Mouse (Mus musculus): ENCODE results near the gene Utp4.

The Utp4 gene

DNA sequence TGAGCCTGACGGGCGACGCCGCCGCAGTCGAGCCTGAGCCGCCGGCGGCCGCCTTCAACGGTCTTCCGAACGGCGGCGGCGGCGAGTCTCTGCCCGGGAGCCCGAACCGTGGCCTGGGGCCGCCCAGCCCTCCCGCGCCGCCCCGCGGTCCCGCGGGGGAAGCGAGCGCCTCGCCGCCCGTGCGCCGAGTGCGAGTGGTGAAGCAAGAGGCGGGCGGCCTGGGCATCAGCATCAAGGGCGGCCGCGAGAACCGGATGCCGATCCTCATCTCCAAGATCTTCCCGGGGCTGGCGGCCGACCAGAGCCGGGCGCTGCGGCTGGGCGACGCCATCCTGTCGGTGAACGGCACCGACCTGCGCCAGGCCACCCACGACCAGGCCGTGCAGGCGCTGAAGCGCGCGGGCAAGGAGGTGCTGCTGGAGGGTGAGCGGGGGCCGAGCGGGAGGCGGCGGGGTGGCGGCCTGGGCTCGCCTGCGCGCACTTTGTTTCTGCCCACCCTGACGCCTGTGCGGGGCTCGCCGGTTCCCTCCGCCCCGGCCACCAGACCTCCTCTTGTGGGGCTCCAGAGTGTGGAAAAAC, 42.6 kb downstream of the Utp4 start:
- peak; percentile 74 to 90 for DNase-seq (ENCODE audit: inconsistent age in 2 of 2, low spot score in 1 of 2)

DNA sequence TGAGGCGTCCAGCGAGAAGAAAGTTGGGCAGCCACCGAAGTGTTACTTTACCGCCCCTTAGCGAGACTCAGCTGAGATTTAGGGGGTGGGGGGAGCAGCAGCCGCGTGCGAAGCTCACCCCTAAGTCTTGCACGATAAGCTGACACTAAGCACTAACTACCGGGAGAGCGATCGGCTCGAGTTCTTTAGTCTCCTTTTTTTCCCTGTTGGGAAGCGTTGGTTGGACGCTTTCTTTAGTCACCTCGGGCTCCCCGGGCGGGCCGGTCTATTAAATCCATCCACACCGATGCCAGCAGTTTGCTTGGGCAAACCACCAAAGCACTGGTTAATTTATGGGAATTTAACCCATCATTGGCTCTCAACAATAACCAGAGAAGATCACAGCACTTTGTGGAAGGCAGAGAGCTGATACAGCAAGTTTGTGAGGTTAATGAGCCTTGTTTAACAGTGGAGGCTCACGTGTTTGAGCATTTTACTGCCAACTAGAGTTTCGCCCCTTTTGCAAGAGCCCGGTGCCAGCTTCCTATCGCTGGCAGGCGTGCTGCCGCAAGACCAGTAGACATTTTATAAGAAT, 43.1 kb downstream of the Utp4 start:
- DNase-seq (ENCODE audit: inconsistent age in 2 of 2, low spot score in 1 of 2): peak; percentile 56 to 89

DNA sequence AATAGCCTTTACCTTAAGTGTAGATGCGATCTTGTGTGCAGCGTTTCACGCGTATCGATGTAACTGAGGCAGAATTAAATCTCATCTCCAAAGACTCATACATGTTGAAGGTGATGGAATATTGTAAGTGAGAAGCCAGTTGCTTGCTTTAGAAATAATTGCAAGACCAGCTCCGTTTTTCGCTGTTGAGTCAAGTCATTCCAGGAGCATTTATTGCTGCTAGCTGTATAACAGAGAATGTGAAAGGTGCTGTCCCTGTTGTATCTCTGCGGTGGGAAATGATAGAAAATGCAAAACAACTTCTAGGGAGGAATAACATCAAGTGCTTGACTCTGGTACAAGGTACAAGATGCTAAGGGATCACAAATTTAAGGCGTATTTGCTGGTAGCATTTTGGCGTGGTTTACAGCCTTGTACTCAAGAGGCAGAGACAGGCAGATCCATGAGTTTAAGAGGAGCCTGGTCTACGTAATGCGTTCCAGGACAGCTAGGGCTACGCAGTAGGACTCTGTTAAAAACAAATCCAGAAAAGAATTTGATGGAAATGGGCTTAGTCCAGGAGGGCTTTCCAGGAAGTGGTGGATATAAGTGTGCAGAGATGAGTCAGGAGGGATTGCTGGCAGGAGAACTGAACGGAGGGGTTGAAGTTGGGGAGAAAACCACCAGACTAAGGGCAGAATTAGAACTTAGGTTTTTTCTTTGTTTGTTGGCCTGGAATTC, 43.8 kb downstream of the Utp4 start:
- peak in 1 of 2 experiments; percentile 68 for DNase-seq (ENCODE audit: inconsistent age in 2 of 2, low spot score in 1 of 2)

DNA sequence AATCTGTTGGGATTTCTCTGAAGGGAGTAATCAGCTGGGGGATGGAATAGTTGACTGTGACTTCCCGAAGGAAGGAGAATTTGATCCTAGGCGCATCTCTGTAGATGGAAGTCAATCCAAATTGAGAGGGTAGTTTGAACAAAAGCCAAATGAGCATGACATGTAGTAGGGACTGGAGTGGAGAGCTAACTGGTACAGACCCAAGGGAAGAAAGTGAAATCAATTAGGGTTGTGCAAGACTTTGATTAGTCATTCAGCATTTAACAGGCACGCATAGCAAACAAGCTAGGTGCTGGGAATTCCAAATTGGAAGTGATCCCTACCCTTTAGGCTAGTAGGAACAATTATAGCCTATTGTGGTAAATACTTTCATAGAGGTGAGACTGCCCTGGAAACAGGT, 48.4 kb downstream of the Utp4 start:
- peak; percentile 4 to 73 for DNase-seq (ENCODE audit: inconsistent age in 2 of 2, low spot score in 1 of 2)

DNA sequence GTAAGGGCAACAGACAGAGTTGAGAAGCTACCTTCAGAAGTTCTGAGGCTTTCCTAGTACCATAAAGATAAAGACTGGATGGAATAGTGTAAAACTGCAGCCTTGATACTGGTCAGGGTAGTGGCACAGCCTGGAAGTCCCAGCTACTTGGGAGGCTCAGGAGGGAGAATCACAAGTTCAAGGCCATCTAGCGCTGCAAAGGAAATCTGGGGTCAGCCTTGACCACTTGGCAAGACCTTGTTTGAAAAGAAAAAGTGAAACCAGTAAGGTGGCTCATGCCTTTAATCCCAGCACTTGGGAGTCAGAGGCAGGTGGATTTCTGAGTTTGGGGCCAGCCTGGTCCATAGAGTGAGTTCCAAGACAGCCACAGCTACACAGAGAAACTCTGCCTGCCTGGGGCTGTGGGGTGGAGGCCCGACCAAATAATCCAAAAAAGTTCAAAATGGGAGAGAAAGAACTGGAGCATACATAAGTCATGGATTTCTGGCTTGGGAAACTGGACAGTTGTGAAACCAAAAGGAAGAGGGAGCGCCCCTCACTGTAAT, 50.5 kb downstream of the Utp4 start:
- peak; percentile 54 to 82 for DNase-seq (ENCODE audit: inconsistent age in 2 of 2, low spot score in 1 of 2)

DNA sequence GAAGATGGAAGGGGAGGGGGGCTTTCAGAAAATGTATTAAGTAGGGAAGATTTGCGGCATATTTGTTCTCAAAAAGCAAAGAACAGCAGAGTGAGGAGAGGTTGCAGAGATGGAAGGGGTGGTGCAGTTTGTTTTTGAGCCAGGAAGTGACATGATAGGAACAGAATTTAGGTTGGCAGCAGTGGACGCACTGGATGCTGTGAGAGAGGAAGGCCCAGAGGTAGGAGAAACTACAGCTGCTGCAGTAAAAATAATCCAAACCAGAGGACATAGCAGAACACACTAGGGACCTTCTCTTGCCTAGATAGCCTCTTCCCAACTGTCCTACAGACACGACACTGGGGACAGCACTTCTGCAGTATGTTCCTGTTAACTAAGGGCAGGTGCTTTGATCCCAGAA, 51.3 kb downstream of the Utp4 start:
- DNase-seq (ENCODE audit: inconsistent age in 2 of 2, low spot score in 1 of 2): no peak

DNA sequence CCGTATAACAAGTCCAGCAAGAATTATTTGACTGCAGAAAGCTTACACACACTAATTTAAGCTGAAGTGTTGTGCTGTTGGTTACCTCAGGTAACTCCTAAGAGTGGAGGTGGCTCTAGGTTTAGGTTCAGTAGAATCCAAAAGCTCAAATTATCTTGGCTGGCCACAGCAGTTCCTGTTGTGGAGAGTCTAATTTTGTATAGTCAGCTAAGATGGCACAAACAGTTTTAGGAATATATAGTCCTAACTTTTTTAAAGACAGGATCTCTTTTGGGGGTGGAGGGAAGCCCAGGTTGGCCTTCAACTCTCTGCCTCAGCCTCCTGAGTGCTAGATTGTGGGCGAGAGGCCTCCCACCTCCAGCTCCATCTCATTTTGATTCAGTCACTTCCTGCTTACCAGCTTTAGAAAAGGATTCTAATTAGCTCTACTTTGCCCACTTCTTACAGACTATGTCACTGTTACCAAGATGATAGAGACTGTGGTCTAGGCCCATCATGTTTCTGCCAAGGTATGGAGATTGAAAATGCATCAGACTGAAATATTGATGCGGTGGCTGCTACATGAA, 55.3 kb downstream of the Utp4 start:
- no peak for DNase-seq (ENCODE audit: inconsistent age in 2 of 2, low spot score in 1 of 2)

GRCm38 (mm10) chr8:106951707-106952106, 58.3 kb downstream of the Utp4 start:
- peak in 1 of 2 experiments; percentile 68 for DNase-seq (ENCODE audit: inconsistent age in 2 of 2, low spot score in 1 of 2)

GRCm38 (mm10) chr8:106953571-106953970, 60.1 kb downstream of the Utp4 start:
- DNase-seq (ENCODE audit: inconsistent age in 2 of 2, low spot score in 1 of 2): no peak

DNA sequence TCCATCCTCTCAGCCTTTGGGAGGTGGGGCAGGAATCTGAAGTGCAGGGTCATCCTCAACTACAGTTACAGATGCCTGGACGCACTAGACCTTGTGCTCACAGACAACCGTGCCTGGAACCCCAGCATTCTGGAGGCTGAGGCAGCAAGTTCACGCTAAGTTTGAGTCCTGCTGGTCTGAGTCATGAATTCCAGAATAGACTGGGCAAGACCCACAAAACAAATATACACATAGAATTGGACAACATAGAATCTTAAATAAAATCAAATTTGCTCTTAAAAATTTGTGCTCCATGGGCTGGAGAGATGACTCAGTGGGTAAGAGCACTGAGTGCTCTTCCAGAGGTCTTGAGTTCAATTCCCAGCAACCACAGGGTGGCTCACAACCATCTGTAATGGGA, 63.6 kb downstream of the Utp4 start:
- DNase-seq (ENCODE audit: inconsistent age in 2 of 2, low spot score in 1 of 2): no peak

DNA sequence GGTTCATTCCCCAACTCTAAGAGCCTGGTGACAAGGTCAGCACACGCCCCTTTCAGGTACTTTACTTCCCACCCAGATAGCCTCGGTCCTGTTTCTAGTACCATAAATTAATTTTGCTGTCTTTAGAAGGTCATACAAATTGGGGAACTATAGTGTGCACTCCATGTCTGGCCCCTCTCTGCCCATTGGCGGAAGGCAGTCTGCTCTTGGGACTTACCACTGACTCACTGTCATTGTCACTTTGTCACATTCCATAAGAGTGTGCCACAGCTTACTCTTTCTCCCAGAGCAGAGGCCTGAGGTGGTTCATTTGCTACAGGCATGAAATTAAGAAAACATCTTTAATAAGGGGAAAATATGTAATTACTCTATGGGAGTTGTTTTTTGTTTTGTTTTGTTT, 64.8 kb downstream of the Utp4 start:
- peak in 1 of 2 experiments; percentile 63 for DNase-seq (ENCODE audit: inconsistent age in 2 of 2, low spot score in 1 of 2)

DNA sequence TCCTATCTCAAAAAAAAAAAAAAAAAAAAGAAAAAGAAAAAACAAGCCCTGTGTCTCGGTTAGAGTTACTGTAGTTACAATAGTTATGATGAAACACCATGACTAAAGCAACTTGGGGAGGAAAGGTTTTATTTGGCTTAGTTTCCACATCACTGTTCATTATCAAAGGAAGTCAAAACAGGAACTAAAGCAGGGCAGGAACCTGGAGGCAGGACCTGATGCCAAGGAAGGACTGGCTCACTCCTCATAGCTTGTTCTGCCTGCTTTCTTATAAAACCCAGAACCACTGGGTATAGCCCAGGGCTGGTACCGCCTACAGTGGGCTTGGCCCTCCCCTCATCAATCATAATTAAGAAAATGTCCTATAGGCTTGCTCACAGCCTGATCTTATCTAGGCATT, 66.2 kb downstream of the Utp4 start:
- DNase-seq (ENCODE audit: inconsistent age in 2 of 2, low spot score in 1 of 2): no peak

DNA sequence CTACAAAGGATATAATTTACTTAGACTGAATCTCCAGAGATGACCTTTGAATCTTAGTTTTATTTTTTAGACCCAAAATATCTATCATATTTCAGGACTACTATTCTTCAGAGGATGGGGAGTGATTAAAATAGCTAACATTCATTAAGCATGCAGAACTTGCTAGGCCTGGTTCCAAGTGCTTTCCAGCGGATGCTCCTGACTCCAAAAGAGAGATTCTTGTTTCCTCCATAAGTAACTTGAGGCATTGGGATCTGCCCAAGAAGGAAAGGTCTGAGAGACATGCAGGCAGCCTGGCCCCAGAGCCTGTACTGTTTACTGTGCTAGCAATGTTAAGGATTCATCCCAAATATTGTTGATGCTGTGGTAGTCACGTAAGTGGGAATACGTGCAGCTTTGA, 68.9 kb downstream of the Utp4 start:
- no peak for DNase-seq (ENCODE audit: inconsistent age in 2 of 2, low spot score in 1 of 2)

- no peak for DNase-seq (ENCODE audit: inconsistent age in 2 of 2, low spot score in 1 of 2)
These were observed 69.9 kb downstream of the Utp4 start for GRCm38 (mm10) chr8:106963365-106963764.

DNA sequence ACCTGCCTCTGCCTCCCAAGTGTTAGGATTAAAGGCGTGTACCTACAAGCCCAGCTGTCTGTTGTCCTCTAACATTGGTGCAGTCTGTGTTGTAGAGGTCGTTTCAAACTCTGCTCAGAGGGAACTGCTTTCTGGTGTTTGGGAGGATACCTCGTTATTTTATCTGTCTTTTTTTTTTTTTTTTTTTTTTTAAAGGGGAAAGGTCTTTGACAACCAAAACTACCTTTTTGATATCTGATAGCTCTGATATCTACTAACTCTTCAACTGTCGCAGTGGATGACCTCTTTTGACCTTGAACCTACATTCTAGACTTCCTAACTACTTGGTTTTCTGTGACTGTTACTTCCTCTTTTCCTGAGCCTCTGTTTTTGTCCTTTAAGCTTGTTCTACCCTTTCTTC, 71.1 kb downstream of the Utp4 start:
- DNase-seq (ENCODE audit: inconsistent age in 2 of 2, low spot score in 1 of 2): no peak

GRCm38 (mm10) chr8:106969964-106970363, 76.5 kb downstream of the Utp4 start:
- DNase-seq (ENCODE audit: inconsistent age in 2 of 2, low spot score in 1 of 2): no peak

DNA sequence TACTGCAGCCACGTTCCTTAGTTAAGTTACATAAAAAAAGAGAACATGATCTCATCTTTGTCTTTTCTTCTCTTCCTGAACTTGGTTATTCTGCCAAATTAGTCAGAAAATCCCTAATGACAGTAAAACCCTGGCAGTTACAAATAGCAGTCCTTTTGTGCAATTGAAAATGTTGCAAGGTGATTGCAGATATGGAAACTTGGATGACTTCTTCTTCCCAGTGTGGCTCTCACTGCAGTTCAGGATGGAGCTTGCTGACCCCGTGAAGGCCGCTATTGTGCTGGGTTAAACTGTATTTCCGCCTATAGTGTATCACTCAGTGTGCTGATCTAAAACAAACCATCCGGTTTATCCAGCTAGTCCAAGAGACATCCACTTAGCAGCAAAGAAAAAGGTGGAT, 78.5 kb downstream of the Utp4 start:
- peak; percentile 44 to 87 for DNase-seq (ENCODE audit: inconsistent age in 2 of 2, low spot score in 1 of 2)

Data from adrenal gland, adult (tissue).